Mouse (Mus musculus): Measurements from ENCODE around the gene Itm2c. TPM values are rescaled to one million over a fixed set of nuclear protein-coding genes. Genes with fewer than 3 reads are reported as not detected.

Itm2c gene
- polyA plus RNA-seq, 1 experiment from 2014 or later = 155 TPM

DNA sequence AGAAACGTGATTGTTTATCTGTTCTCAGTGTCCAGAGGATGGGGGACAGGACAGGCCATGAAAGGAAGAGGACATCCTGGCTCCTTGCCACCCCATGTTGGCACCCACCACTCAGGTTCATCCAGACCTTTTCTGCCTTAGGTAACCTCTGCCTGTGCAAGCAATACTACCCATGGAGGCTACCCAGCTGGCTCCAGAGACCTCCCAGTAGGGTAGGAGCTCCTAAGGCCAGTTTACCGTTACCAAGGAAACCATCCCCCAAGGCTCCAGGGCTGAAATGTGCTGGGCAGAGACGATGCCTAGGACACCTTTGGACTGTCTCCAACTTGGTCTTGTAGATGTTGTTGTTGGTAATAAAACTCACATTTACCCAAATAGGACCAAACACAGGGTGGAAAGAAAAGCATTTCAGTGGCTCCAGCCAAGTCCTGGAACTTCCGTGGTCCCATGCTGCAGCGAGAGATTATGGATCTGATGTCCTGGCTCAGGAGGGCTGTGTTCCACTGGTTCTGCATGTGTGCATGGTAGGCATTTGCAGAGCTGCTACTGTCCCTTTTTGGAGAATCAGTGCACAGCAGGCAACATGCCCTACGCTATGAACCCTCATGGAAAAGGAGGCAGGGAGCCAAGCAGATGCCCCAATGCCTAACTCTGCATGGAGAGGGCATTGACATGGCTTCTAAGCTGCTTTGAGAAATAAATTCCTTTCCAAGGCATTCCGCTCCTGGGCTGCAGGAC is 28.2 kb downstream of the Itm2c start:
- 58% methylated on average over 7 of the region's 7 CpGs for WGBS
- H3K36me3 ChIP-seq = no peaks in the 10 kb centered on the region
- 0 out of 2 replicates have a peak, but pooled peaks cover 4% of the 10 kb centered on the region for H3K9me3 ChIP-seq
- H3K4me3 ChIP-seq = no peak overlapping the region
- peak overlapping the region; percentile 59 for H3K27ac ChIP-seq (replicated peaks)
- peak; percentile 55 for ATAC-seq (ENCODE audit: low read depth)
- peaks cover 20% of the 10 kb centered on the region for H3K27me3 ChIP-seq
- no peak overlapping the region for H3K9ac ChIP-seq
- peaks cover 24% of the 10 kb centered on the region for H3K4me1 ChIP-seq (replicated peaks)
- no peak overlapping the region for H3K4me2 ChIP-seq

DNA sequence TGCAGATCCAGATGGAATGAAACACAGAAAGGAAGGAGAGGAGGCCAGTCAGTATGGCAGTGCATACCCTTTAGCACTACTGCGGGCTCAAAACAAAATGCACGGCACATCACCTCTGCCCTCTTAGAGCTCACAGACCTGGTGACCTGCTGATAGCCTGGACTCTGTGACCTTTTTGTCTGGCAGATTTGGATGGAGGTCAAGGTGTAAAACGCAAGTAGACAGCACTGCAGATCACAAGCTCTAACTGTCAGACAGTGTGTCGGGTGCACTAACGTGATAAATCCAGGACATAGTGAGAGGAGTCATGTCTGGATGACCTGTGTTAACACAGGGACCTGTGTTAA is 28.8 kb downstream of the Itm2c start:
- no peak overlapping the region for H3K4me3 ChIP-seq
- peaks cover 20% of the 10 kb centered on the region for H3K27me3 ChIP-seq
- no peaks in the 10 kb centered on the region for H3K36me3 ChIP-seq
- H3K4me2 ChIP-seq = no peak overlapping the region
- peak overlapping the region; percentile 50 for H3K27ac ChIP-seq (replicated peaks)
- WGBS = 70% methylated on average over 5 of the region's 5 CpGs
- H3K9ac ChIP-seq = no peak overlapping the region
- H3K4me1 ChIP-seq (replicated peaks) = peaks cover 23% of the 10 kb centered on the region
- 0 out of 2 replicates have a peak, but pooled peaks cover 4% of the 10 kb centered on the region for H3K9me3 ChIP-seq
- no peak for ATAC-seq (ENCODE audit: low read depth)

DNA sequence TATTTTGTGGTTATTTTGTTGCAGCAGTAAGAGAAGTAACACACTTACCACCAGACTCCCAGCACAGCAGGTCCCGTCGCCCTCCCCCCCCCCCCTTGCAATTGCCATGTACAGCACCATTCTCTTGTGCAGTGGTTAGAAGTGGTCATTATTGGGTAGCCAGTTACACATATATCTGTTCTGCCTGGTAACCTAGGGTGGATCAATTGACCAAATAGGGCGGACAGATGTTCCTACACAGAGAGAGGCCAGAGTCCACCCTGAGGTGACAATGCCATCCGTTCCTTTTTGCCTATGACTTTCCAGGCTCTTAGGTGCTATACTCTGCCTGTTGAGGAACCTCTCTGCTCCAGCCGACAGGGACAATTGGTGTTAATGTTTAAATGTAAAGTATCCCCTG is 31.1 kb downstream of the Itm2c start:
- Histone ChIP-seq H3K4me2 (no peak overlapping the region), H3K4me1 (replicated peaks) (peaks cover 40% of the 10 kb centered on the region), H3K27me3 (peaks cover 9% of the 10 kb centered on the region; the same call in 1 of the 2 replicates), H3K9ac (no peak overlapping the region), H3K27ac (replicated peaks) (no peak overlapping the region), H3K4me3 (no peak overlapping the region), H3K9me3 (0 out of 2 replicates have a peak, but pooled peaks cover 1% of the 10 kb centered on the region), H3K36me3 (no peaks in the 10 kb centered on the region)
- 77% methylated on average over 5 of the region's 5 CpGs for WGBS
- no peak for ATAC-seq (ENCODE audit: low read depth)

DNA sequence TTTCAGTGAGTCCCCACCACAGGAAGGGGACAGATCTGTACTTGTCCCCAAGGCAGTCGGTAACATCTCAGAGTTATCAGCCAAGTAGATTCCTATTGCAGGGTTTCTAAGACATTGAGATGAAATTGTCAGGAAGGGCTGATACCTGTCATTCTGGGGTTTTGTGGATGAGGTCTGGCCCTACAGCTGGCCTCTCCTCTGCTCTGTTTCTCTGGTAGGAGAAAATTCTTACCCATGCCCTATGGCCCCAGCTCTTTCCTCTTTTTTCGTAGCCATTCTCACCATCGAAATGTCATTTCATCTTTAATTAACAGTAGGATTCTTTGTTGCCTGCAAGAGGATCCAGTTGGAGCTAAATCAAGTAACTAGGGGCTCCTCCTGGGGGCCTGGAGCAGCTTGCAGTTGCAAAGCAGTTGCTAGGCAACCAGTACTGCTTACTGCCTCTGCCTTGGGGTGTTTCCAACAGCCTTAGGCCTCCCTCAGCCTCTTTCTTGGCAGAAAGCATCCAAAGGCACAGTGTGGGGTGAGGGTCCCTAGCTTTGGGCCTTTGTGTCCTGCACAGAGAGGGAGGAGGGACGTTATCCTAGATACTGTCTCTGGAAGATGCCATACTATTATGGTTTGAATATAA is 34.1 kb downstream of the Itm2c start, which contains the start of gene 4933407L21Rik:
TSS of gene 4933407L21Rik (plus strand) at position 427 of the 631 bp plus-strand sequence.
- peak within 1 kb of the TSS; percentile 9; the same call in 1 of the 2 replicates for H3K4me2 ChIP-seq

DNA sequence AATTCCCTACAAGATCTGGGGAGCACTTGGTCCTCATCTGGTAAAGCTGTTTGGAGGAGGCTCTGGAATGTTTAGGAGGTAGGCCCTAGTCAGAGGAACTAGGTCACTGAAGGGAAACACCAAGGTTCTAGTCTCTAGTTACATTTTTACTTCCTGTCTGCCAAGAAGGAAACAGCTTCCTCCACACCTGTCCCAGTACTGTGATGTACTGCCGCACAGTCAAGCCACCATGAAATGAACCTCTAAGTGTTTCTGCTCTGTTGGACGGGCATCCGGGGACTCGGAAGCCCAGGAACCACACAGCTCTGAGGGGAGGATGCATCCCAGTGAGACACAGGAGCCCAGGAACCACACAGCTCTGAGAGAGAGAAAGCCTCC is 34.6 kb downstream of the Itm2c start:
- Histone ChIP-seq H3K36me3 (no peaks in the 10 kb centered on the region), H3K9ac (no peak overlapping the region), H3K4me2 (peak overlapping the region; percentile 9; the same call in 1 of the 2 replicates), H3K4me1 (replicated peaks) (peaks cover 36% of the 10 kb centered on the region), H3K27me3 (peaks cover 13% of the 10 kb centered on the region; the same call in 1 of the 2 replicates), H3K9me3 (no peaks in the 10 kb centered on the region), H3K4me3 (no peak overlapping the region), H3K27ac (replicated peaks) (peak overlapping the region; percentile 75)
- WGBS = 32% methylated on average over 4 of the region's 4 CpGs
- ATAC-seq (ENCODE audit: low read depth) = peak; percentile 44

More for the DNA sequence above, 34.1 kb downstream of the Itm2c start, which contains the start of gene 4933407L21Rik:
- peaks cover 32% of the 10 kb centered on the region for H3K4me1 ChIP-seq (replicated peaks)
- peak within 1 kb of the TSS; percentile 75 for H3K27ac ChIP-seq (replicated peaks)
- WGBS = 23% methylated on average over 4 of the region's 4 CpGs
- no peak within 1 kb of the TSS for H3K9ac ChIP-seq
- H3K36me3 ChIP-seq = no peaks in the 10 kb centered on the region
- ATAC-seq (ENCODE audit: low read depth) = peak; percentile 90
- H3K9me3 ChIP-seq = no peaks in the 10 kb centered on the region
- no peak within 1 kb of the TSS for H3K4me3 ChIP-seq
- peaks cover 14% of the 10 kb centered on the region; the same call in 1 of the 2 replicates for H3K27me3 ChIP-seq

DNA sequence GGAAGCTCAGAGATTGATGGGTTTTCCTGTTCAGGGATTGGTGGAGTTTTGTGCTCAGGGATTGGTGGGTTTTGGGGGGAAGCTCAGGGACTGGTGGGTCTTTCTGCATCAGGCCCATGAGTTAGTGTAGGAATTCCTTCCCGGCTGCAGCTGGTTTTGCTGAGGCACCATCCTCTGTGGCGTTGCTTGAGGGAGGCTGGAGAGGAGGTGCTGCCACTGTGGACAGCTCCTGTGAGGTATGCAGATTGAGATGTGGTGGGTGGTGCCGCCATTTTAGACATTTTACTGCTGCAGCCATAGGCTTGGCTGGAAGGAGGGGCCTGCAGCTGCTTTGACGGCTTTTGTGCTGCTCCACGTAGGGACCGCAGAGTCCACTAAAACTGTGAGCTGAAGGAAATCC is 35.3 kb downstream of the Itm2c start:
- Histone ChIP-seq H3K4me3 (no peak overlapping the region), H3K9me3 (no peaks in the 10 kb centered on the region), H3K36me3 (no peaks in the 10 kb centered on the region), H3K4me1 (replicated peaks) (peaks cover 43% of the 10 kb centered on the region), H3K27ac (replicated peaks) (peak overlapping the region; percentile 75), H3K4me2 (no peak overlapping the region), H3K27me3 (0 out of 2 replicates have a peak, but pooled peaks cover 6% of the 10 kb centered on the region), H3K9ac (no peak overlapping the region)
- WGBS = 91% methylated on average over 6 of the region's 6 CpGs
- no peak for ATAC-seq (ENCODE audit: low read depth)

DNA sequence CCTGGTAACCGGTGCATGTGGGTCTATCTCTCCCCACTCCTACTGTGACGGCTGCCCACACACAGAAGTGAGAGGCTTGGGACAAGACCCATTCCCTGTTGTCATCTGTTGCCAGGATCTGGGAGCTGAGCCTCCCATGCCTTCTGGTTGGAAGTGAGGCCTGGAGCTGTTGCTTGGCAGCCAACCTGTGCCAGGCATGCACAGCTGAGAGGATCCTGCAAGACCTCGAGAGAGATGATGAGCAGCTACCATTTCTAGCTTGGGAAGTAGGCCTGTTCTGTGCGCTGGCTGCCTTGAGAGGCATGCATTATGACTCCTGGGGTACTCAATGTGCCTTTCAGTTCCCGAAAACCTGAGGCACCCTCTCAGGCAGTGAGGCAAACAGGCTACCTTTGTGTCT is 37.1 kb downstream of the Itm2c start:
- Histone ChIP-seq H3K4me2 (no peak overlapping the region), H3K4me3 (no peak overlapping the region), H3K9ac (no peak overlapping the region), H3K9me3 (no peaks in the 10 kb centered on the region), H3K27me3 (0 out of 2 replicates have a peak, but pooled peaks cover 6% of the 10 kb centered on the region), H3K4me1 (replicated peaks) (peaks cover 54% of the 10 kb centered on the region), H3K36me3 (no peaks in the 10 kb centered on the region), H3K27ac (replicated peaks) (no peak overlapping the region)
- ATAC-seq (ENCODE audit: low read depth) = no peak
- WGBS = 81% methylated on average over 5 of the region's 5 CpGs

DNA sequence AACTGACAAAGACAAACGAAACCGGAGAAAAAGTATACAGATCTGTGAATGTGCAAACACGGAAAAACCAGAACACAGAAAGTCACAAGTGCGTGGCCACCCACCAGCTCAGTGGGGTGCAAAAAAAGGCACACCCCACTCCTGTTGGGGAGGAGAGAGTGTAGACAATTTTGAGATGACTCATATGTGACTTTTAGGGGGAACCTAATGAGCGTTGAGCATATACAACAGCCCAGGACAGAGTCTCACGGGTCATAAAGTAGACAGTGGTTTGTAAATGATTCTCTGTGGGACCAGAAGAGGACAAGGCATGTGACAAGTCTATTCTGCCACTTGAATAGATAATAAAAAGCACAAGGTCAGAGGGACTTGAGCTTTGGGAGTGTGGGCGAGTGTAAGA is 39.1 kb downstream of the Itm2c start:
- 0 out of 2 replicates have a peak, but pooled peaks cover 6% of the 10 kb centered on the region for H3K27me3 ChIP-seq
- H3K36me3 ChIP-seq = no peaks in the 10 kb centered on the region
- peak overlapping the region; percentile 43; the same call in 1 of the 2 replicates for H3K9ac ChIP-seq
- H3K27ac ChIP-seq (replicated peaks) = peak overlapping the region; percentile 69
- peak; percentile 19; the same call in 1 of the 2 replicates for ATAC-seq (ENCODE audit: low read depth)
- H3K4me2 ChIP-seq = peak overlapping the region; percentile 39
- WGBS = 1% methylated on average over 7 of the region's 7 CpGs
- H3K4me1 ChIP-seq (replicated peaks) = peaks cover 50% of the 10 kb centered on the region
- H3K9me3 ChIP-seq = no peaks in the 10 kb centered on the region
- H3K4me3 ChIP-seq = no peak overlapping the region

DNA sequence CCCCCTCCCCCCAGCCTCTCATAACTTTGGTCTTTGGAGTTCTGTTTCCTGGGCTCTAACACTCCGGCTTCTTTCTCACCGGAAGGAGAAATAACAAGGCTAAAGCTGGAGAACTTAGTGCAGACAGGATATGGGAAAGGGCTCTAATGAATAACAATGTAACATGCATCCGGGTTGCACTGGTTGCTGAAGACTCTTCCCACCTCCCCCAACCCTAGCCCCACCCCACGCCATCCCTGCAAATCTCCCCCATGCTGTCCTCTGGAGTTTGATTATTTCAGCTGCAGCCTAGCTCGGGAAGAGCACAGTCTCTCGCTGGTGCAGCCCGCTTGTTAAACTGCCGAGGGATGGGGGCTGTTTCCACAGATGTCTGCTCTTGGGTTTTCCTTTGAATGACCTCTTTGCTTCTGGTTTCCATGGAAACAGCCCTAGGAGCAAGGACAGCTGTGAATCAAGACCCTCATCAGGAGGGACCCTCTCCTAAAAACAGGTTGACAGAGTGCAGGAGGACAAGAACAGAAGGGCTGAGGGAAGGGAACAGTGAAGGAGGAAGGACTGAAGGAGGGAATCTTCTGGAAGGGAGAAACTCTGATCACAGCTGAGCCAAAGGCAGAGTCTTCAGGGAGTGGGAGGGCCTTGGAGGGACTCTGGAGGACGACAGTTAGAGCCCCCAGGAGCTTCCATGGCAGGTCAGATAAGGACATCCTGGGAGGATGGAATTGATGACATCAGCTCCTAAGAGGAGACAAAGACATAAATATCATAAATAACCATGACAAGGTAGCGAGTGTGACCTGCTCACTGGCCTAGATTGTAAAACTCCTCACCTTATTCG is 39.8 kb downstream of the Itm2c start:
- peak; percentile 48; the same call in 1 of the 2 replicates for ATAC-seq (ENCODE audit: low read depth)

DNA sequence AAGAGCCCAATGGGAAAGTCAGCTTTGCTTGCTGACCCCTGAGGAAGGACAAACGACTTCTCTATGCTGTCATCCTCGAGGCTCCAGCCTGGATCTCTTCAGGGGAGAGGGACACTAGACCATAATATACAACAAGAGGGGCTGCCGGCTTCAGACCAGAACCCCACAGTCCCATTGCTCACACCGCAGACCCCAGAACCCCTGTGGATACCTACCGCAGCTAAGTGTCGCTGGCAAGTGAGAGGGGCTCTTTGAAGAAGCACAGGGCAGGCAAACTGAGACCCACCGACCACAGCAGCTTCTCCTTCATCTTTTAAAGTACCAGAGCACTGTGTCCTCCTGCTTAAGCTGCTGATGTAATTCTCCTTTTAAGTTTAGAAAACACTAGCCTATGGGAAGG is 40.5 kb downstream of the Itm2c start:
- Histone ChIP-seq H3K4me2 (no peak overlapping the region), H3K27me3 (0 out of 2 replicates have a peak, but pooled peaks cover 6% of the 10 kb centered on the region), H3K27ac (replicated peaks) (peak overlapping the region; percentile 69), H3K9ac (no peak overlapping the region), H3K4me1 (replicated peaks) (peaks cover 36% of the 10 kb centered on the region), H3K36me3 (no peaks in the 10 kb centered on the region), H3K4me3 (no peak overlapping the region), H3K9me3 (no peaks in the 10 kb centered on the region)
- ATAC-seq (ENCODE audit: low read depth) = no peak
- 3% methylated on average over 7 of the region's 7 CpGs for WGBS

More for the DNA sequence above, 39.8 kb downstream of the Itm2c start:
- Histone ChIP-seq H3K27me3 (0 out of 2 replicates have a peak, but pooled peaks cover 6% of the 10 kb centered on the region), H3K9ac (peak overlapping the region; percentile 43), H3K4me3 (no peak overlapping the region), H3K4me2 (peak overlapping the region; percentile 39), H3K9me3 (no peaks in the 10 kb centered on the region), H3K4me1 (replicated peaks) (peaks cover 43% of the 10 kb centered on the region), H3K36me3 (no peaks in the 10 kb centered on the region), H3K27ac (replicated peaks) (peak overlapping the region; percentile 69)
- under 1% methylated on average over 11 of the region's 11 CpGs for WGBS

DNA sequence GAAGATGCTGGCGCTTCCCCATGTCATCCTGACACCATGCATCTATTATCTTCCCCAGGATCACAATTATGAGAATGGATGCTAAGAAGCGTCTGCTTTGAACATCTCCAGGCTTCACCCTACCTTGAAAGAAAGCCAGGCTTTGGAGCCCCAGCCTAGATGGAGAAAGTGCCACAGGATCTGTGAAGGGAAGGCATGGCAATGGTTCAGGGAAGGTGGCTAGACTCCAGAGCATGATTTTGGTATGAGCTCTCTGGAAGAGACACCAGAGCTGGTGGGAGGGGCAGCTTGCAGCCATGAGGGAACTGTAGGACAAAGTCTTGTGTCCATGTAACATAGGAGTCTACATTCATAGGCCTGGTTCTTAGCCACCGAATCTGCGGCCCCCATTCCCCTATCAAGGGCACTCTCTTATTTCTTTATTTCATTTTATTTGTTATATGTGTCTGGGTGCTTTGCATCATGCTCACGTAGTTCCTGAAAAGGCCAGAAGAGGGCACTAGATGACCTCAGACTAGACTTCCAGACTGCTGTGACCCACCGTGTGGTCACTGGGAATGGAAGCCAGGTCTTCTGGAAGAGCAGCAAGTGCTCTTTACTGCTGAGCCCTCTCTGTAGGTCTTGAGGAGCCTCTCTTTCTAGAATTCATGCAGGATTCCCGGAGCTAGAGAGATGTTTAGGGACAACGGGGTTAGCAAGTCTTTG is 41.2 kb downstream of the Itm2c start:
- 0 out of 2 replicates have a peak, but pooled peaks cover 6% of the 10 kb centered on the region for H3K27me3 ChIP-seq
- no peak overlapping the region for H3K4me3 ChIP-seq
- no peaks in the 10 kb centered on the region for H3K9me3 ChIP-seq
- no peak overlapping the region for H3K9ac ChIP-seq
- H3K4me1 ChIP-seq (replicated peaks) = peaks cover 36% of the 10 kb centered on the region
- no peaks in the 10 kb centered on the region for H3K36me3 ChIP-seq
- ATAC-seq (ENCODE audit: low read depth) = no peak
- no peak overlapping the region for H3K4me2 ChIP-seq
- 52% methylated on average over 8 of the region's 8 CpGs for WGBS
- 0 out of 2 replicates have a peak overlapping the region, but pooled peaks have one; percentile 69 for H3K27ac ChIP-seq (replicated peaks)
